Mouse (Mus musculus) left cerebral cortex, postnatal 14 days (tissue): ENCODE results near the gene Cdk14. TPM values are rescaled to one million over a fixed set of nuclear protein-coding genes. Genes with fewer than 3 reads are reported as not detected.

ENCODE experiments used
- DNase-seq, 2 experiments: peaks; one replicate each; pipeline ENCODE4 v3.0.0; 2021 to 2022; ENCODE audit warnings: low spot score in 2 of 2, mixed read lengths in 1 of 2
- intact Hi-C: fragments of 180-260 bp; cut with DNase I; formaldehyde crosslinking; loops from one replicate; pipeline ENCODE4 v1.15.1; 2025
- total RNA-seq, 2 experiments: library from RNA; stranded (reverse); gene quantifications; 2 replicates each; pipeline ENCODE4 v1.2.3; 2021

The Cdk14 gene
- total RNA-seq, 2 experiments from 2014 or later = 159 to 167 TPM

- intact Hi-C loops = no loop called here
- DNase-seq = no peak
Observed at GRCm38 (mm10) chr5:5139855-5140254, 280.3 kb downstream of the Cdk14 start.

GRCm38 (mm10) chr5:5134905-5135511, 285.1 kb downstream of the Cdk14 start:
- no peak for DNase-seq
- intact Hi-C loops = no loop called here

- intact Hi-C loops = no loop called here
- DNase-seq = no peak
Observed at GRCm38 (mm10) chr5:5134143-5134904, 285.8 kb downstream of the Cdk14 start.

- DNase-seq = no peak
- intact Hi-C loops = no loop called here
Observed at GRCm38 (mm10) chr5:5128852-5129251, 291.3 kb downstream of the Cdk14 start.

- intact Hi-C loops = no loop called here
- no peak for DNase-seq
Observed at GRCm38 (mm10) chr5:5124645-5125044, 295.5 kb downstream of the Cdk14 start.

GRCm38 (mm10) chr5:5116775-5117522, 303.2 kb downstream of the Cdk14 start:
- no peak for DNase-seq
- intact Hi-C loops = no loop called here

- no peak for DNase-seq
- intact Hi-C loops = no loop called here
Observed at GRCm38 (mm10) chr5:5115546-5115945, 304.6 kb downstream of the Cdk14 start.

- intact Hi-C loops = no loop called here
- no peak for DNase-seq
Observed at GRCm38 (mm10) chr5:5109621-5110020, 310.5 kb downstream of the Cdk14 start.

GRCm38 (mm10) chr5:5109017-5109416, 311.1 kb downstream of the Cdk14 start:
- no peak for DNase-seq
- intact Hi-C loops = no loop called here

- DNase-seq = no peak
- intact Hi-C loops = no loop called here
Observed at GRCm38 (mm10) chr5:5096248-5096915, 323.7 kb downstream of the Cdk14 start.

- DNase-seq = peak in 1 of 2 experiments; percentile 21
Observed at GRCm38 (mm10) chr5:5092736-5093135, 327.4 kb downstream of the Cdk14 start.

GRCm38 (mm10) chr5:5071526-5071925, 348.6 kb downstream of the Cdk14 start:
- intact Hi-C loops = no loop called here
- no peak for DNase-seq

More at GRCm38 (mm10) chr5:5092736-5093135, 327.4 kb downstream of the Cdk14 start:
- intact Hi-C loops = no loop called here

GRCm38 (mm10) chr5:5064686-5065085, 355.4 kb downstream of the Cdk14 start:
- DNase-seq = no peak
- intact Hi-C loops = no loop called here

GRCm38 (mm10) chr5:5056102-5056883, 363.8 kb downstream of the Cdk14 start:
- DNase-seq = no peak
- intact Hi-C loops = no loop called here

GRCm38 (mm10) chr5:5055494-5055893, 364.6 kb downstream of the Cdk14 start:
- DNase-seq = no peak
- intact Hi-C loops = no loop called here

- intact Hi-C loops = no loop called here
- DNase-seq = no peak
Observed at GRCm38 (mm10) chr5:5054270-5054669, 365.8 kb downstream of the Cdk14 start.

- intact Hi-C loops = no loop called here
- DNase-seq = no peak
Observed at GRCm38 (mm10) chr5:5044326-5044725, 375.8 kb downstream of the Cdk14 start.

GRCm38 (mm10) chr5:5042735-5043134, 377.4 kb downstream of the Cdk14 start:
- intact Hi-C loops = no loop called here
- no peak for DNase-seq

GRCm38 (mm10) chr5:5041480-5041879, 378.6 kb downstream of the Cdk14 start:
- DNase-seq = no peak
- intact Hi-C loops = no loop called here
